Mouse (Mus musculus): ENCODE data around the gene Safb2.

DNA sequence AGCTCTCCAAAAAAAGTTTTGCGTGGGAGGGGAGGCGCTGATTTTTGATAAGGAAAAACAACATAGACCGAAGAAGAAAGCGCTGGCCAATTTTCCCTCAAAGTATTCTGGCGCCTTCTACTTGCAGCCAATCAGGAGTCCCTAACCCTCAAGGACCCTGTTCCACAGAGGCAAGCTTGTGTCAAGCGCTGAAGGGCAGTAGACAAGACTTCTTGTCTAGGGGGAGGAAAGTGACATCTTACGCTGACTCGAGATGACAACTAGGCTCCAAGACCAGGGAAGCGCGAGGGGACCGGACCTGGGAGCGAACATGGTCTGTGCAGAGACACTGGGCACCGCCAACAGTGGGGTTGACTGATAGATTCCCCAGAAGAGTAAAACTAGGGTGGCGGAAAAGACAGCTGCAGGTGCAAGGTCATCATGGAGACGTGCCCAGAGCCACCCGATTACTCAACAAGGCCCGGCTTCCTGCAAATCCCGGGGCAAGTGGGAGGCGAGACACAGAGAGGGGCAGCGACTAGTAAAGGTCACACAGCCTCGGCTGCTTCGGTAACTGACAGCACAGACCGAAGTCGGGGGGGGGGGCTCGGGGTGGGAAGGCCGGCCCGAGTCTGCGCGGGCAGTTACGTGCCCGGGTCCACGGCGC, 651 bp downstream of the Safb2 start:
- TF ChIP-seq POLR2A (IDR thresholded peaks at IDR 0.05; ENCODE audit: borderline replicate concordance, extremely low read depth, insufficient read depth, insufficient read length, poor library complexity, severe bottlenecking) (no peak), CTCF (IDR thresholded peaks at IDR 0.05; ENCODE audit: borderline replicate concordance, extremely low read depth, insufficient read depth, insufficient read length) (no peak)
